Mouse (Mus musculus): ENCODE measurements around the gene Ccdc33.

The Ccdc33 gene

GRCm38 (mm10) chr9:58118671-58119070 is at the start of gene Ccdc33:
Ccdc33 (minus strand) TSS chr9:58118823.
- no peak for DNase-seq

- DNase-seq: no peak
Observed at GRCm38 (mm10) chr9:58165779-58166178, 47.2 kb upstream of the Ccdc33 start.

GRCm38 (mm10) chr9:58163146-58163545 is 44.5 kb upstream of the Ccdc33 start:
- no peak for DNase-seq

GRCm38 (mm10) chr9:58162173-58162572 is 43.5 kb upstream of the Ccdc33 start:
- DNase-seq: no peak

- no peak for DNase-seq
Observed at GRCm38 (mm10) chr9:58160315-58160714, 41.7 kb upstream of the Ccdc33 start.

GRCm38 (mm10) chr9:58159855-58160254 is 41.2 kb upstream of the Ccdc33 start:
- no peak for DNase-seq

GRCm38 (mm10) chr9:58158541-58159311 is 40.1 kb upstream of the Ccdc33 start:
- peak; percentile 69 for DNase-seq

GRCm38 (mm10) chr9:58157838-58158237 is 39.2 kb upstream of the Ccdc33 start:
- peak; percentile 29 for DNase-seq

- DNase-seq: no peak
Observed at GRCm38 (mm10) chr9:58156819-58157560, 38.4 kb upstream of the Ccdc33 start.

- DNase-seq: peak; percentile 94
Observed at GRCm38 (mm10) chr9:58155366-58155765, 36.7 kb upstream of the Ccdc33 start.

- no peak for DNase-seq
Observed at GRCm38 (mm10) chr9:58153095-58153494, 34.5 kb upstream of the Ccdc33 start.

GRCm38 (mm10) chr9:58150733-58151361 is 32.2 kb upstream of the Ccdc33 start:
- peak; percentile 44 for DNase-seq

GRCm38 (mm10) chr9:58148806-58149205 is 30.2 kb upstream of the Ccdc33 start:
- no peak for DNase-seq

GRCm38 (mm10) chr9:58145417-58145816 is 26.8 kb upstream of the Ccdc33 start:
- no peak for DNase-seq

GRCm38 (mm10) chr9:58144664-58145063 is 26.0 kb upstream of the Ccdc33 start:
- no peak for DNase-seq

GRCm38 (mm10) chr9:58143419-58143818 is 24.8 kb upstream of the Ccdc33 start:
- DNase-seq: peak; percentile 76

- peak; percentile 43 for DNase-seq
Observed at GRCm38 (mm10) chr9:58139947-58140346, 21.3 kb upstream of the Ccdc33 start.

GRCm38 (mm10) chr9:58135921-58136321 is 17.3 kb upstream of the Ccdc33 start:
- DNase-seq: no peak

- DNase-seq: no peak
Observed at GRCm38 (mm10) chr9:58134906-58135305, 16.3 kb upstream of the Ccdc33 start.

GRCm38 (mm10) chr9:58133893-58134884 is 15.6 kb upstream of the Ccdc33 start:
- no peak for DNase-seq

- no peak for DNase-seq
Observed at GRCm38 (mm10) chr9:58131735-58132134, 13.1 kb upstream of the Ccdc33 start.

GRCm38 (mm10) chr9:58130909-58131308 is 12.3 kb upstream of the Ccdc33 start:
- DNase-seq: peak; percentile 35
